ENCODE assay signal across 24 mouse cellular contexts in the genomic region with DNA sequence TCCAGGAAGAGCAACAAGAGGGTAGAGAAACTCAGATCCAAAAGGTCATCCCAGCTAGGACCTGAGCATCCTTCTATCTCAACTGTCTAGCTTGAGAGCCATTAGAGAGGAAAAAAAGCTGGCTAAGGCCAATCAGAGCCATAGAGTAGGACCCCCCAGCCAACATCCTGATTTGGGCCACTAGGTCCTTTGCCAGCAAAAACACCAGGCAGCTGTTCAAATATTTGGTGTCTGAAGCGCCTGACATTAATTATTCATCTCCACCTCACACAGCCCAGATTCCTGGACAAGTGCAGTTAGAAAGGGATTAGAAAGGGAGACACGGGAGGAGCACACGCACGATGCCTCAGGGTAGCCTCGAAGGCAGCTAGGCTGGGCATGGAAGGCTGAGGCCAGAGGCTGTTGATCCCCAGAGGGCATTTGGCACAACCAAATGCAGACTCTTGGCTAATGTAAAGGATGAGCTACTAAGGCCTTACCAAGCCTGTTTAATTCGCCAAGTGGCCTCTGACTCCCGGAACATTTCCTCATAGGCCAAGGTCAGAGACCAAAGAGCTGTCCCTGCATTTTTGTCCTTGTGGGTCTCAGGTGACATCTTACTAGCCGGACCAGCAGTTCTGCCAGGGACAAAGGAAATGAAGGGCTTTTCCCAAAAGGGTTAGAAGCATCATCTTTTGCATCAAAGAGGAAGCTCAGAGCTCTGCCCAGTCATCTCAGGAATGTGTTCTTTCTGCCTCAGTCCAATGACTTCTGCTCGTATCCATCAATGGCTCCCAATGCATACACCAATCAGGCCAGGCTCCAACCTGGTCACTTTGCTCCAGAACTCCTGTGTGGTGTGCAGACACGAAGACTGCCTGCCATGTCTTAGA. TPM values are rescaled to one million over a fixed set of nuclear protein-coding genes. Genes with fewer than 3 reads are reported as not detected.
A peak's percentile ranks its signal among the peaks of the same experiment; 100 is the strongest.
DNase-seq lines count a peak whose midpoint lies in the region; ATAC-seq lines count a peak whose summit lies in the region.
"Had no signal": no experiment of that assay in that cellular context is flagged by ENCODE, and none has a peak within 500 bp of the region (broad histone marks: within the 10 kb centered on the region; RNA-seq: fewer than 3 reads in every experiment).

No protein-coding gene starts in this region.

- peaks cover 8% of the 10 kb centered on the region for H3K9me3 ChIP-seq in hindbrain, embryonic 14.5 days (ENCODE audit: control insufficient read depth, low read length)
- H3K9me3 ChIP-seq: neural tube, embryonic 15.5 days had no signal

- 68% methylated on average over 10 of the region's 10 CpGs for WGBS in hindbrain, embryonic 14.5 days

- H3K4me1 ChIP-seq in hindbrain, embryonic 14.5 days (replicated peaks; ENCODE audit: control insufficient read depth, insufficient read depth, low read length): peaks cover 18% of the 10 kb centered on the region

- H3K4me2 ChIP-seq in hindbrain, embryonic 14.5 days (replicated peaks): no peak overlapping the region
- H3K4me2 ChIP-seq: embryonic facial prominence, embryonic 13.5 days; liver, embryonic 12.5 days; neural tube, embryonic 15.5 days had no signal

- H3K27me3 ChIP-seq in hindbrain, embryonic 14.5 days (ENCODE audit: control insufficient read depth, insufficient read depth, low read length): no peaks in the 10 kb centered on the region
- H3K27me3 ChIP-seq: embryonic facial prominence, embryonic 13.5 days; liver, embryonic 12.5 days; neural tube, embryonic 15.5 days had no signal

- DNase-seq in adrenal gland, postnatal 14 days: peak; percentile 42
- no peak for DNase-seq in adrenal gland, adult 18-20 months (ENCODE audit: low spot score in 2 of 2)
- DNase-seq in kidney, postnatal 10 days: peak; percentile 51
- no peak for DNase-seq in kidney, postnatal 14 days
- DNase-seq in Muller cell, postnatal 12 days (ENCODE audit: inconsistent ontology term): peak; percentile 60
- DNase-seq in hindbrain, embryonic 14.5 days (ENCODE audit: low spot score): no peak
- no peak for DNase-seq in heart, postnatal 10 days
- DNase-seq: cerebellum, adult 11-12 months; cerebellum, postnatal 14 days; forebrain, postnatal 0 days; kidney, adult 11 months; kidney, postnatal 25 days; left cerebral cortex, postnatal 4 days; lung, adult 2 months; lung, postnatal 36 days; right cerebral cortex, postnatal 14 days; thymus, adult 18-20 months; thymus, postnatal 4 days had no signal

- H3K27ac ChIP-seq in hindbrain, embryonic 14.5 days: 0 out of 2 replicates have a peak overlapping the region, but pooled peaks have one; percentile 15
- H3K27ac ChIP-seq: embryonic facial prominence, embryonic 13.5 days; heart, embryonic 10.5 days; left cerebral cortex, adult 2 months; liver, embryonic 12.5 days; neural tube, embryonic 15.5 days had no signal

- intact Hi-C loops in heart, postnatal 10 days (cut with DNase I): no loop called here

- H3K9ac ChIP-seq in hindbrain, embryonic 14.5 days: no peak overlapping the region
- H3K9ac ChIP-seq: embryonic facial prominence, embryonic 13.5 days; forebrain, postnatal 0 days; liver, embryonic 12.5 days; neural tube, embryonic 15.5 days had no signal

- ATAC-seq in hindbrain, embryonic 14.5 days (ENCODE audit: low FRiP score): no peak
- ATAC-seq: forebrain, postnatal 0 days; liver, embryonic 12.5 days had no signal

- H3K4me3 ChIP-seq in hindbrain, embryonic 14.5 days (replicated peaks; ENCODE audit: low read length): no peak overlapping the region
- H3K4me3 ChIP-seq: embryonic facial prominence, embryonic 13.5 days; heart, embryonic 10.5 days; left cerebral cortex, adult 2 months; liver, embryonic 12.5 days; neural tube, embryonic 15.5 days had no signal

- peaks cover 50% of the 10 kb centered on the region for H3K36me3 ChIP-seq in hindbrain, embryonic 14.5 days (replicated peaks; ENCODE audit: control insufficient read depth, insufficient read depth)

RNA-seq across cellular contexts. Expression of gene Armh1, which starts 26.7 kb away (rescaled TPM):
- total RNA-seq in adrenal gland, postnatal 14 days (2021): 2.2 and 2.4 TPM in 2 replicates
- total RNA-seq in adrenal gland, adult 18-20 months (2021): 1 to 10 TPM; 1.9 to 2.4 TPM
- 1.2 and 1.3 TPM in 2 replicates for polyA plus RNA-seq in hindbrain, embryonic 14.5 days (2014; fragmentation: Nextera tagmentation; extraction: Ambion mirVana)
- under 1 TPM; 0.35 to 0.38 TPM for total RNA-seq in heart, postnatal 10 days (2021)
- total RNA-seq: megakaryocyte-erythroid progenitor cell, adult 5-6 weeks had no signal

RNA-seq across cellular contexts. Expression of gene Tmem53, which starts 26.9 kb away (rescaled TPM):
- 53.1 and 57.3 TPM in 2 replicates for total RNA-seq in adrenal gland, postnatal 14 days (2021)
- 10 to 100 TPM; 38.6 to 66.8 TPM for total RNA-seq in adrenal gland, adult 18-20 months (2021)
- polyA plus RNA-seq in hindbrain, embryonic 14.5 days (2014; fragmentation: Nextera tagmentation; extraction: Ambion mirVana): 10.0 and 11.6 TPM in 2 replicates
- 10 to 100 TPM; 28.5 to 40.0 TPM for total RNA-seq in heart, postnatal 10 days (2021)
- total RNA-seq: megakaryocyte-erythroid progenitor cell, adult 5-6 weeks had no signal

Comparison
In these comparisons a context has a peak if more than half of its experiments do, and no peak if none do; other contexts are left out.
1. DNase-seq: peak in adrenal gland, postnatal 14 days (single experiment), kidney, postnatal 10 days (single experiment) and Muller cell, postnatal 12 days (single experiment); none in adrenal gland, adult 18-20 months (0 of 2), kidney, postnatal 14 days (single experiment), hindbrain, embryonic 14.5 days (single experiment) and heart, postnatal 10 days (0 of 2).